Mouse (Mus musculus): Measurements from ENCODE around the gene Rgs19. TPM values are rescaled to one million over a fixed set of nuclear protein-coding genes. Genes with fewer than 3 reads are reported as not detected.
A peak's percentile ranks its signal among the peaks of the same experiment; 100 is the strongest.

Gene Rgs19
- total RNA-seq (2014; rRNA removed) (43.7 and 50.2 TPM in 2 replicates), polyA plus RNA-seq (2015; fragmentation: Nextera tagmentation; extraction: Ambion mirVana) (56.4 and 57.4 TPM in 2 replicates)

- ATAC-seq (peak; percentile 86), DNase-seq (peak; percentile 83)
- H3K27ac ChIP-seq (ENCODE audit: low read depth, low read length), result peak within 1 kb of the TSS; percentile 70
- H3K36me3 ChIP-seq (ENCODE audit: insufficient read depth), result peaks cover 9% of the 10 kb centered on the region
- H3K9me3 ChIP-seq (ENCODE audit: low read length), result no peaks in the 10 kb centered on the region
- no peaks in the 10 kb centered on the region for H3K27me3 ChIP-seq (ENCODE audit: insufficient read depth, low read length)
- H3K4me1 ChIP-seq (ENCODE audit: insufficient read depth), result peaks cover 6% of the 10 kb centered on the region
- peak within 1 kb of the TSS; percentile 92 for H3K4me2 ChIP-seq (ENCODE audit: low read depth)
- peak; percentile 31; the same call in 1 of the 2 replicates for TF ChIP-seq CTCF (IDR thresholded peaks at IDR 0.05; ENCODE audit: low read depth)
- WGBS, result 2% methylated on average over 69 of the region's 75 CpGs
- peak within 1 kb of the TSS; percentile 63 for H3K9ac ChIP-seq
- H3K4me3 ChIP-seq (ENCODE audit: low read depth, low read length), result peak within 1 kb of the TSS; percentile 70
Measured at GRCm38 (mm10) chr2:181693339-181694280, at the start of gene Rgs19. Gene Rgs19 (minus strand): TSS chr2:181693977.

- Histone ChIP-seq H3K36me3 (ENCODE audit: insufficient read depth) (0 out of 2 replicates have a peak, but pooled peaks cover 8% of the 10 kb centered on the region), H3K9ac (no peak overlapping the region), H3K4me1 (ENCODE audit: insufficient read depth) (no peaks in the 10 kb centered on the region), H3K9me3 (ENCODE audit: low read length) (no peaks in the 10 kb centered on the region), H3K27me3 (ENCODE audit: insufficient read depth, low read length) (no peaks in the 10 kb centered on the region), H3K4me2 (ENCODE audit: low read depth) (no peak overlapping the region), H3K4me3 (ENCODE audit: low read depth, low read length) (no peak overlapping the region), H3K27ac (ENCODE audit: low read depth, low read length) (no peak overlapping the region)
- DNase-seq (no peak), ATAC-seq (no peak)
- TF ChIP-seq CTCF (IDR thresholded peaks at IDR 0.05; ENCODE audit: low read depth), result no peak
- WGBS, result 68% methylated on average over 3 of the region's 3 CpGs
Measured at GRCm38 (mm10) chr2:181730051-181730450, 36.3 kb upstream of the Rgs19 start.

GRCm38 (mm10) chr2:181727659-181728262 is 34.0 kb upstream of the Rgs19 start:
- 23% methylated on average over 9 of the region's 9 CpGs for WGBS
- TF ChIP-seq CTCF (IDR thresholded peaks at IDR 0.05; ENCODE audit: low read depth), result no peak
- H3K9me3 ChIP-seq (ENCODE audit: low read length), result no peaks in the 10 kb centered on the region
- no peaks in the 10 kb centered on the region for H3K27me3 ChIP-seq (ENCODE audit: insufficient read depth, low read length)
- H3K36me3 ChIP-seq (ENCODE audit: insufficient read depth), result peaks cover 15% of the 10 kb centered on the region; the same call in 1 of the 2 replicates
- H3K4me2 ChIP-seq (ENCODE audit: low read depth), result no peak overlapping the region
- H3K4me1 ChIP-seq (ENCODE audit: insufficient read depth), result no peaks in the 10 kb centered on the region
- H3K27ac ChIP-seq (ENCODE audit: low read depth, low read length), result no peak overlapping the region
- ATAC-seq, result peak; percentile 25; the same call in 1 of the 2 replicates
- H3K9ac ChIP-seq, result no peak overlapping the region
- no peak overlapping the region for H3K4me3 ChIP-seq (ENCODE audit: low read depth, low read length)
- no peak for DNase-seq

- H3K4me2 ChIP-seq (ENCODE audit: low read depth), result no peak overlapping the region
- 15% methylated on average over 3 of the region's 3 CpGs for WGBS
- ATAC-seq (peak; percentile 50), DNase-seq (peak; percentile 54)
- peak; percentile 78 for TF ChIP-seq CTCF (IDR thresholded peaks at IDR 0.05; ENCODE audit: low read depth)
- H3K36me3 ChIP-seq (ENCODE audit: insufficient read depth), result peaks cover 27% of the 10 kb centered on the region
- H3K4me1 ChIP-seq (ENCODE audit: insufficient read depth), result no peaks in the 10 kb centered on the region
- no peak overlapping the region for H3K9ac ChIP-seq
- H3K9me3 ChIP-seq (ENCODE audit: low read length), result no peaks in the 10 kb centered on the region
- no peak overlapping the region for H3K27ac ChIP-seq (ENCODE audit: low read depth, low read length)
- no peak overlapping the region for H3K4me3 ChIP-seq (ENCODE audit: low read depth, low read length)
- H3K27me3 ChIP-seq (ENCODE audit: insufficient read depth, low read length), result no peaks in the 10 kb centered on the region
Measured at GRCm38 (mm10) chr2:181722213-181722612, 28.4 kb upstream of the Rgs19 start.

- DNase-seq (no peak), ATAC-seq (no peak)
- Histone ChIP-seq H3K9me3 (ENCODE audit: low read length) (no peaks in the 10 kb centered on the region), H3K9ac (no peak overlapping the region), H3K27me3 (ENCODE audit: insufficient read depth, low read length) (no peaks in the 10 kb centered on the region), H3K27ac (ENCODE audit: low read depth, low read length) (no peak overlapping the region), H3K4me1 (ENCODE audit: insufficient read depth) (peaks cover 4% of the 10 kb centered on the region; the same call in 1 of the 2 replicates), H3K4me2 (ENCODE audit: low read depth) (no peak overlapping the region), H3K36me3 (ENCODE audit: insufficient read depth) (peaks cover 27% of the 10 kb centered on the region), H3K4me3 (ENCODE audit: low read depth, low read length) (no peak overlapping the region)
- no peak for TF ChIP-seq CTCF (IDR thresholded peaks at IDR 0.05; ENCODE audit: low read depth)
Measured at GRCm38 (mm10) chr2:181721200-181721599, 27.4 kb upstream of the Rgs19 start.

GRCm38 (mm10) chr2:181720061-181720460 is 26.3 kb upstream of the Rgs19 start:
- no peaks in the 10 kb centered on the region for H3K27me3 ChIP-seq (ENCODE audit: insufficient read depth, low read length)
- H3K4me1 ChIP-seq (ENCODE audit: insufficient read depth), result peaks cover 6% of the 10 kb centered on the region; the same call in 1 of the 2 replicates
- H3K27ac ChIP-seq (ENCODE audit: low read depth, low read length), result no peak overlapping the region
- 38% methylated on average over 3 of the region's 3 CpGs for WGBS
- TF ChIP-seq CTCF (IDR thresholded peaks at IDR 0.05; ENCODE audit: low read depth), result peak; percentile 10; the same call in 1 of the 2 replicates
- no peak for ATAC-seq
- H3K9ac ChIP-seq, result no peak overlapping the region
- H3K9me3 ChIP-seq (ENCODE audit: low read length), result no peaks in the 10 kb centered on the region
- DNase-seq, result no peak
- peaks cover 27% of the 10 kb centered on the region for H3K36me3 ChIP-seq (ENCODE audit: insufficient read depth)
- H3K4me3 ChIP-seq (ENCODE audit: low read depth, low read length), result no peak overlapping the region
- H3K4me2 ChIP-seq (ENCODE audit: low read depth), result no peak overlapping the region
